Mouse (Mus musculus) heart, embryonic 13.5 days (tissue): Measurements from ENCODE around the gene Zcchc14. TPM values are rescaled to one million over a fixed set of nuclear protein-coding genes. Genes with fewer than 3 reads are reported as not detected.
A peak's percentile ranks its signal among the peaks of the same experiment; 100 is the strongest.

ENCODE experiments used
- ATAC-seq: fragments of 200-750 bp; cut with Nextera tagmentation; 2 replicates; pipeline ENCODE4 v1.8.0; 2017; ENCODE audit warnings: moderate TSS enrichment; ENCODE audit not compliant: insufficient number of reproducible peaks, low FRiP score, low TSS enrichment; ENCODE audit errors: extremely low read depth
- H3K27ac ChIP-seq: fragments of 300-500 bp; sonication (generic); replicated peaks from 2 replicates; pipeline ENCODE4 v1.5.1; 2015; ENCODE audit warnings: moderate library complexity, mild to moderate bottlenecking, inconsistent platforms
- H3K27me3 ChIP-seq: fragments of 300-500 bp; sonication (generic); replicated peaks from 2 replicates; pipeline ENCODE4 v1.6.1; 2015; ENCODE audit warnings: mild to moderate bottlenecking, inconsistent platforms
- H3K36me3 ChIP-seq: fragments of 300-500 bp; sonication (generic); 2 replicates; pipeline ENCODE4 v1.6.1; 2015; ENCODE audit warnings: mild to moderate bottlenecking, inconsistent platforms
- H3K4me1 ChIP-seq: fragments of 300-500 bp; sonication (generic); 2 replicates; pipeline ENCODE4 v1.6.1; 2015; ENCODE audit warnings: inconsistent platforms
- H3K4me2 ChIP-seq: fragments of 300-500 bp; sonication (generic); 2 replicates; pipeline ENCODE4 v1.6.1; 2015; ENCODE audit warnings: inconsistent platforms, mild to moderate bottlenecking, moderate library complexity
- H3K4me3 ChIP-seq: fragments of 300-500 bp; sonication (generic); 2 replicates; pipeline ENCODE4 v1.5.1; 2015; ENCODE audit warnings: moderate library complexity, mild to moderate bottlenecking, inconsistent platforms
- H3K9ac ChIP-seq: fragments of 300-500 bp; sonication (generic); 2 replicates; pipeline ENCODE4 v1.6.1; 2015; ENCODE audit warnings: inconsistent platforms, mild to moderate bottlenecking, moderate library complexity
- H3K9me3 ChIP-seq: fragments of 300-500 bp; sonication (generic); 2 replicates; pipeline ENCODE4 v1.6.1; 2016; ENCODE audit warnings: inconsistent platforms
- WGBS: fragments of 180-500 bp; shearing (Covaris S2); methylation state at CpG from one replicate; pipeline ENCODE4 v1.1.7; 2015; ENCODE audit warnings: mixed read lengths; 5-methylcytosine and 5-hydroxymethylcytosine counted together
- polyA plus RNA-seq: library from polyadenylated mRNA; unstranded; fragments of >200 nt; fragmentation: Nextera tagmentation; extraction: Ambion mirVana; gene quantifications from 2 replicates; pipeline ENCODE4 v1.2.1, GENCODE M21; 2015

Zcchc14 gene
- polyA plus RNA-seq, 1 experiment from 2014 or later, result 7.8 TPM

DNA sequence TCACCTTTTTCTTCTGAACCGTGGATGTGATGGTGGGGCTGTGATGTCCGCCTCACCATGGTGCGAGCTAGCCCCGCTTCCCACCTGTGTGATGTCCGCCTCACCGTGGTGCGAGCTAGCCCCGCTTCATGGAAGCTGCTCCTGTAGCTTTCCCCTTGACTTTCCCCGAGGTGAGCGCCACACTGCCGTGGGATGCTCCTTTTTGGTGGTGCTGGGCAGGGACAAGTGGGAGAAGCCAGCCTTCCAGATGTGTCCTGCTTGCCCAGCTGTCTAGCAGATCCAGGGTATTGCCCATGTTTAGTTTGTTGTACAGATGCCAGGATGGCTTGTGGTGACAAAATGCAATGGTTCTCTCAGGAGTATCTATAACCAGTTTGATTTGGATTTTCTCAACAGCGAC, 10.4 kb upstream of the Zcchc14 start:
- Histone ChIP-seq H3K4me1 (peaks cover 32% of the 10 kb centered on the region), H3K9ac (no peak overlapping the region), H3K4me3 (no peak overlapping the region), H3K9me3 (no peaks in the 10 kb centered on the region), H3K27me3 (peaks cover 4% of the 10 kb centered on the region; the same call in 1 of the 2 replicates), H3K27ac (no peak overlapping the region), H3K36me3 (no peaks in the 10 kb centered on the region), H3K4me2 (no peak overlapping the region)
- 85% methylated on average over 12 of the region's 12 CpGs for WGBS
- ATAC-seq, result no peak

DNA sequence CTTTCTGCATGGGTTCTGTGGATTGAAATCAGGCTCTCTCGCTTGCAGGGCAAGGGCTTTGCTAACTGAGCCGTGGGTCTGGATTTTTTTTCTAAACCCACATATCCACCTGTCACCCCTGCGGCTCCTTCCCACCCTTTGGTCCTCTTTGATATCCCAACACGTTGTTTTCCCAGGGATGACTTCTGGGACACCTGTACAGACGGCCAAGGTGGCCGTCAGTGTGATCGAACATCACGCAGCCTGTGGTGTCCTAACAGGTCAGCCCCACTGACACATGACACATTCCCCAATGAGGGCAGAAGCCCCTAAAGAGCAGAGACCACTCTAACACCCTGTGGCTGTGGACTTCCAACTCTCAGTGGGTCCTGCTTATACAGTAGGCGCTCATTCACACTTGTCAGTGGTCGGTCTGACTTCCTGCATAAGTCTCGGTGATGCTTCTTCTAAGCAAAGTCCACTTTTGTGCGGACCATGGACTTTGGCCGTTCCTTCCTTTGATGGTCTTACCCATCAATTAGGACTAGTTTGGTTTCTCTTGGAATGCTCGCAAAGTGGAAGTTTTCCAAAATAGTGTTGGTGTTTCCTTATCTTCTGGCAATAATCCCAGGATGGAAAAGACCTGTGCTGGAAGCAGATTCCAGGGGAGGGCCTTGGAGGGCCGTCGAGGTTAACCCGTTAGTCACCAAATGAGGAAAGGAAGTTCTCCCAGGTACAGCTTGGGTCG, 9.1 kb upstream of the Zcchc14 start:
- H3K4me1 ChIP-seq, result peaks cover 30% of the 10 kb centered on the region
- 54% methylated on average over 18 of the region's 18 CpGs for WGBS
- no peaks in the 10 kb centered on the region for H3K36me3 ChIP-seq
- H3K4me3 ChIP-seq, result no peak overlapping the region
- H3K27me3 ChIP-seq, result peaks cover 4% of the 10 kb centered on the region; the same call in 1 of the 2 replicates
- no peaks in the 10 kb centered on the region for H3K9me3 ChIP-seq
- 0 out of 2 replicates have a peak overlapping the region, but pooled peaks have one; percentile 15 for H3K27ac ChIP-seq
- peak overlapping the region; percentile 11; the same call in 1 of the 2 replicates for H3K4me2 ChIP-seq
- no peak overlapping the region for H3K9ac ChIP-seq
- ATAC-seq, result no peak

DNA sequence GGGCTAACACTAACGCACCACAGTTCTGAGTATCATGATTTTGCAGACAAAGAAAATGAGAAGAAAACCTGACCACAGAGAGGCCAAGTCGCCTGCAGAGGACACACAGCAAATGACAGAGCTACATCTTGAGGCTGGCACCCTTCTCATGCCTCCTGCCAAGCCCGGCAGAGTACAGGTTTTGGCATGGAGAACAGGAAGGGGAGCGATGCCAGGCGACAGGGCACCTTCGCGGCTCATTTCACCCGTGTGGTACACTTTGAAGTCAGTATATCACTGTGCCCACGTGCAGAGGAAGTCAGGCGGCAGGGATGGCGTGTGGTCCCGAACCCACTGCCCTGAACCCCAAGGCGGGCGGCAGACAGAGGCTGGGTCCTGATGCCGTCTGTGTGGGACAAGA, 7.9 kb upstream of the Zcchc14 start:
- 70% methylated on average over 15 of the region's 15 CpGs for WGBS
- Histone ChIP-seq H3K36me3 (no peaks in the 10 kb centered on the region), H3K27ac (no peak overlapping the region), H3K9ac (no peak overlapping the region), H3K4me1 (peaks cover 26% of the 10 kb centered on the region), H3K4me3 (no peak overlapping the region), H3K27me3 (peaks cover 4% of the 10 kb centered on the region; the same call in 1 of the 2 replicates), H3K9me3 (no peaks in the 10 kb centered on the region), H3K4me2 (no peak overlapping the region)
- no peak for ATAC-seq

DNA sequence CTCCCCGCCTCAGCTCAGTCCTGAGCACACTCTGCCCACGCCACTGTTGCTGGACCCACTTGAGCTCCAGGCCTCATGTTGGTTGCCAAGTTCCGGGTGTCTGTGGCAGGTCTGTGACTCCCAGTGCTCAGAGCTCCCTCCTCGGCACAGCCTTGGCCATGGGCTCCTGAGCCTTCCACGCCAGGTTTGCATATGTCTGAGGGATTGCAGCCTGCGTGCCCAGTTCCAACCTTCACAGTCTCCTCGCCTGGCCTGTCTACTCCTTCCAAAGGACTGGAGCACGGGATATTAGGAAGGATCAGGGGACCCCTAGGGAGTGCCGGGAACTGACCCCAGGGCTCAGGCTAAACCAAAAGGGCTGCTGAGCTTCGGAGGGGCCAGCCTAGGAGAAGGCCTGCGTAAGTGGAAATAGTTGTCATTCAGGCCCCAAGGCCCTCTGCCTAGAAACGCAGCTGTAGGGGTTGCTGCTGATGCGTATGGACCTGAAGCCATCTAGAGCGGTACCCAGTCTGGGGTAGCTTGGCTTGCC, 2.3 kb upstream of the Zcchc14 start:
- no peaks in the 10 kb centered on the region for H3K27me3 ChIP-seq
- peaks cover 28% of the 10 kb centered on the region for H3K4me1 ChIP-seq
- H3K4me2 ChIP-seq, result no peak overlapping the region
- H3K4me3 ChIP-seq, result no peak overlapping the region
- peaks cover 6% of the 10 kb centered on the region for H3K36me3 ChIP-seq
- H3K9me3 ChIP-seq, result no peaks in the 10 kb centered on the region
- no peak overlapping the region for H3K27ac ChIP-seq
- no peak overlapping the region for H3K9ac ChIP-seq
- ATAC-seq, result no peak
- 81% methylated on average over 14 of the region's 14 CpGs for WGBS

DNA sequence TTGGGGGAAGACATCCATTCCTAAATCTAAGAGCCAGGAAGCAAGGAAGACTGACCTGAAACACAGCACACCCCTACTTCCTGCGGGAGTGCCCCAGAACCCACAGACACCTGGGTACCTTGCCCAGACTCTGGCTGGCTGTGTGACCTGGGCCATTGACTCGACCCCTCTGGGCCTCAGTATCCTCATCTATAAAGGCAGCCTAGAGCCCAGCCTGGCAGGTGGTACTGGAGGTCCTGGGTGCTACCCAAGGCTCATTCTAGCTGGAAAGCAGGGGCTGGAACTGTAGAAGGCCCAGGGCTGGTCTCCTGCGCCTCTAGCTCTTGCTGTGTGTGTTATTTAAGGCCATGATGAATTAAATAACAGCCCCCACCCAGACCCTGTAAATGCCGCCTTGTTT, 1.4 kb upstream of the Zcchc14 start:
- Histone ChIP-seq H3K27me3 (no peaks in the 10 kb centered on the region), H3K4me3 (peak overlapping the region; percentile 76), H3K9ac (peak overlapping the region; percentile 92), H3K27ac (peak overlapping the region; percentile 90; the same call in 1 of the 2 replicates), H3K9me3 (no peaks in the 10 kb centered on the region), H3K4me2 (peak overlapping the region; percentile 98), H3K4me1 (peaks cover 37% of the 10 kb centered on the region), H3K36me3 (peaks cover 12% of the 10 kb centered on the region)
- 77% methylated on average over 4 of the region's 4 CpGs for WGBS
- no peak for ATAC-seq

DNA sequence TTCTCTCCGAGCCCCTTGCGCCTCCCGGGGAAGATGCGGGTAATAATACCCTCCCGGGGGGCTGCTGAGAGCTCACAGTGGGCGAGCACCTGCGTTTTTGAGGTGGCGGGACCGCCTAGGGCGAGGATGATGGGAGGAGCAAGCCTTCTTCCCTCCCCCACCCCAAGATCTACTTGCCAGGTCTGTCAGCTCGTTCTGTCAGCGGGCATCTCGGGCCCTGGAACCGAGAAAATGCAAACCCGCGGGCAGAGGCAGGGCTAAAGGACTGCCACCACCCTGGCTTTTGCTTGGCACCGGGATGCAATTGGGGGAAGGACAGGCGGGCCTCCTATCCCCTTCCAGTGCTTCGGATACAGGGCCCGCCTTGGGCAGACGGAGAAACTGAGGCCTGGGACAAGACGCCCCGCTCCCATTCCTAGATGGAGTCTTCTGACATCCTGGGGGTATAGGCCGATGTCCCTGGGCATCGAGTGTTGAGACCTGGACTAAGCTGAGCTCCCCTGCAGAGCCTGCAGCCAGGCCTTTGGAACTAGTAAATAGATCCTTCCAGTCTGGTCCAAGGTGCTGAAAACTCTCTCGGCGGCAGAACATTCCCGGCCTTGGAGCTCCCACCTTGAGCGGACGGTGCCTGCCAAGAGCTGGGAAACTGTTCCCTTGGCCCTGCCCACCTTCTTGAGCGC, 779 bp upstream of the Zcchc14 start:
- ATAC-seq, result peak; percentile 11; the same call in 1 of the 2 replicates
- H3K9ac ChIP-seq, result peak overlapping the region; percentile 92

DNA sequence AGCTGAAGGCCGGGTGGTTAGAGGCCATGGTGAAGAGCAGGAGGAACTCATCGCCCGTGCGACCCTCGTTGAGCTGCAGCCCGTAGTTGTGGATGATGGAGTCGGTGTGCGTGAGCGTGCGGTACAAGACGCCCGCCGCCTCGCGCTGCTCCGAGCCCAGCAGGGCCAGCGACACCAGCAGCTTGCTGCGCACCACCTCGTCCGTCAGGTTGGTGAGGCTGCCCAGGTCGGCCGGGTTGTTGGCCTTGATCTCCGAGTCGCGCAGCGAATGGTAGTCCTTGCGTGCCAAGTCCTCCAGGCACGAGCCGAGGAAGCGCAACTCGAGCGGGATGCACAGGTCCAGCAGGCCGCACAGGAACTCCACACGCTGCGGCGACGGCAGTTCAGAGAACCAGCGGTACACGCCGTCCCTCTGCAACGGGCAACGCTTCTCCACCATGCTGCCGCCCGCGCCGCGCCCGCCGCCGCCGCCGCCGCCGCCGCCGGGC, 783 bp downstream of the Zcchc14 start:
- H3K4me1 ChIP-seq, result peaks cover 59% of the 10 kb centered on the region
- H3K9ac ChIP-seq, result peak overlapping the region; percentile 87
- H3K27ac ChIP-seq, result peak overlapping the region; percentile 46; the same call in 1 of the 2 replicates
- peak overlapping the region; percentile 76 for H3K4me3 ChIP-seq
- ATAC-seq, result no peak
- H3K27me3 ChIP-seq, result no peaks in the 10 kb centered on the region
- H3K9me3 ChIP-seq, result no peaks in the 10 kb centered on the region
- peak overlapping the region; percentile 85 for H3K4me2 ChIP-seq
- H3K36me3 ChIP-seq, result peaks cover 12% of the 10 kb centered on the region
- under 1% methylated on average over 41 of the region's 56 CpGs for WGBS

More for the DNA sequence above, 779 bp upstream of the Zcchc14 start:
- peak overlapping the region; percentile 76 for H3K4me3 ChIP-seq
- H3K27me3 ChIP-seq, result no peaks in the 10 kb centered on the region
- peak overlapping the region; percentile 98 for H3K4me2 ChIP-seq
- 2% methylated on average over 31 of the region's 31 CpGs for WGBS
- no peaks in the 10 kb centered on the region for H3K9me3 ChIP-seq
- peaks cover 44% of the 10 kb centered on the region for H3K4me1 ChIP-seq
- peaks cover 12% of the 10 kb centered on the region for H3K36me3 ChIP-seq
- H3K27ac ChIP-seq, result peak overlapping the region; percentile 90

DNA sequence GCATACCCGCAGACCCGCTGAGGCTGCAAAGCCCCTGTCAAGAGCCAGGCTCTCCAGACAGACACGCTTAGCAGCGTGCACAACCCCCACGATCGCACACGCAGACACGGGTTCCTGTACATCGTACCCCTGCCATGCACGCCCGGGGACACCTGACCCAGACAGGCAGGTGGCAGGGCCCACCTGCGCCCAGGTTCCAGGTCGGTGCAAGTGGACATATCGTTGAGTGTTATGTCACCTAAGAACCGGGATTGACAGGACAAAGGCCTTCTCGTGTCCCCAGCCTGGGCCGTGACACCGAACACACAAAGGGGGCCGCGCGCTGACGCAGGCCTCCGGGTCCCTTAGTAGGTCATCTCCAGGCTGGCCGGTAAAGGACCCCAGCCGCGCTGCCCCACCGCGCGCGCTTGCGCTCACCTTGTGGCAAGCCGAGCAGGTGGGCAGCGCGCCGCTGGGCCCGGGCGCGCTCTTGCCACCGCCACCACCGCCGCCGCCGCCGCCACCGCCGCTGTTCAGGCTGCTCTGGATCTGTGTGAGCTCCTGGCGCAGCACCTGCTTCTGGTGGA, 1.3 kb downstream of the Zcchc14 start:
- 12% methylated on average over 46 of the region's 47 CpGs for WGBS

DNA sequence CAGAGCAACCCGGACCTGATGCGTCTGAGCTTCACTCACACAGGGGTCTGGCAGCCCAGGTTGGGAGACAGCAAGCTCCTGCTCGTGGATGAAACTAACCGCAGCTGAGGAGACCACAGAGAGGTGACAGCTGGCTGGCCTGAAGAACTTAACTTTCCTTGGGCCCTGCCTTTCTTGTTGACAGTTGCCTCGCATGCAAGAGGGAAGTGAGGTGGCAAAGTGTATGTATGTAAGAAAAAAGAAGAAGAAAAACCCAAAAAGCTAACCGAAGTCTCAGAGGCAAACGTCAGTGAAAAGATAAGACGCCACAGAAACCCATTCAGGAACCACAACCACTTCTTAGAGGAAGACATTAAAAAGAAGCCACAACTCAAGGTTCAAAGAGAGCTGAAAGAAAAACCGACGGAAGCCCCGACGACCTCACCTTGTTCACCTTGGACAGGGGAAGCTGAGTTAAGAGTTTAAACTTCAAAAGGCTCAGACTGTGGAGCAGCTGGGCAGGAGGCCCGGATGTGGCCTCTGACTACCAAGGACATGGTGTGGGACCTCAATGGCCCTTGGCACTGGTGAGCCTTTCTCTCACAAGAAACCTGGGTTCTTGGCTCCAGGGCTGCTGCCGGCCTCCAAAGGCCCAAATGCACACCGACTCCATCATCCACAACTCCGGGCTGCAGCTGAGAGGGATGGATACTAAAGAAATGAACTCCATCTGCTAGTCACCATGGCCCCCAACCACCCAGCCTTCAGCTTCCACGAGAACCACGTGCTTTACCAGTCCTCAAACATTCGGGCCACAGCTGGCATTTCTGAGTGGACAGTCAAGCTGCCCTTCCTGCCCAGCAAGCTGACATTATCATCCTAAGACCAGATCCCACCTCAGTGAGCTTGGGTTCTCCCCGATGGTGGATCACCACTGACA, 2.1 kb downstream of the Zcchc14 start:
- ATAC-seq, result no peak
- no peaks in the 10 kb centered on the region for H3K27me3 ChIP-seq
- peaks cover 66% of the 10 kb centered on the region for H3K4me1 ChIP-seq
- peak overlapping the region; percentile 85 for H3K4me2 ChIP-seq
- WGBS, result 60% methylated on average over 20 of the region's 20 CpGs
- H3K36me3 ChIP-seq, result peaks cover 12% of the 10 kb centered on the region
- peak overlapping the region; percentile 76 for H3K4me3 ChIP-seq
- H3K27ac ChIP-seq, result no peak overlapping the region
- no peaks in the 10 kb centered on the region for H3K9me3 ChIP-seq
- H3K9ac ChIP-seq, result peak overlapping the region; percentile 87

More for the DNA sequence above, 1.3 kb downstream of the Zcchc14 start:
- Histone ChIP-seq H3K27me3 (no peaks in the 10 kb centered on the region), H3K4me2 (peak overlapping the region; percentile 85), H3K27ac (no peak overlapping the region), H3K4me1 (peaks cover 65% of the 10 kb centered on the region), H3K4me3 (peak overlapping the region; percentile 76), H3K9ac (peak overlapping the region; percentile 87), H3K9me3 (no peaks in the 10 kb centered on the region), H3K36me3 (peaks cover 12% of the 10 kb centered on the region)
- ATAC-seq, result no peak

DNA sequence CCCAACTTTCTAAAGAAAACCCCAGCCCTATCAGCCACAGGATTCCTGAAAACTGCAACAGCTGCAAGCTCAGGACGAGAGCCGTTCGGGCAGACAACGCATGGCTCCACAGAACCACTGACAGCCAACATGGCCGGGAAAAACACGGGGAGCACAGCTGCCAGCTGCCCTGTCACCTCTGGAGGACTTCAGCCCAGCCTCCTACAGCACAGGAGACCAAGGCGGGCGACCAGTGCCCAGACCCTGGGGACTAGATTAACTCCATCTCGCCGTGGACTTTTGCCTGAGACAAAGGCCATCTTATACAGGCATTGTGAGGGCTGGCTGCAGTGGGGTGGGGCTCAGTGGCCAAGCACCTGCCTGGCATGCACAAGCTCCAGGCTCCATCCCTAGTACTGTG, 2.8 kb downstream of the Zcchc14 start:
- no peaks in the 10 kb centered on the region for H3K9me3 ChIP-seq
- peak overlapping the region; percentile 87 for H3K9ac ChIP-seq
- 62% methylated on average over 10 of the region's 10 CpGs for WGBS
- no peaks in the 10 kb centered on the region for H3K27me3 ChIP-seq
- H3K4me3 ChIP-seq, result peak overlapping the region; percentile 76
- no peak overlapping the region for H3K27ac ChIP-seq
- H3K4me1 ChIP-seq, result peaks cover 73% of the 10 kb centered on the region
- H3K36me3 ChIP-seq, result peaks cover 12% of the 10 kb centered on the region
- no peak for ATAC-seq
- peak overlapping the region; percentile 85 for H3K4me2 ChIP-seq
